Mouse (Mus musculus) forebrain, embryonic 16.5 days (tissue): Measurements from ENCODE around the gene Olfr523. TPM values are rescaled to one million over a fixed set of nuclear protein-coding genes. Genes with fewer than 3 reads are reported as not detected.

Experiments used
- ATAC-seq: fragments of 200-750 bp; cut with Nextera tagmentation; 2 replicates; pipeline ENCODE4 v1.8.0; 2017; ENCODE audit warnings: mild to moderate bottlenecking, moderate library complexity
- H3K27ac ChIP-seq: fragments of 300-500 bp; sonication (generic); 2 replicates; pipeline ENCODE4 v1.5.1; 2014; ENCODE audit warnings: low read length, control low read depth
- H3K27me3 ChIP-seq: fragments of 300-500 bp; sonication (generic); replicated peaks from 2 replicates; pipeline ENCODE4 v1.6.1; 2014; ENCODE audit warnings: low read length; ENCODE audit not compliant: control insufficient read depth, insufficient read depth
- H3K36me3 ChIP-seq: fragments of 300-500 bp; sonication (generic); 2 replicates; pipeline ENCODE4 v1.6.1; 2014; ENCODE audit not compliant: control insufficient read depth, insufficient read depth
- H3K4me1 ChIP-seq: fragments of 300-500 bp; sonication (generic); replicated peaks from 2 replicates; pipeline ENCODE4 v1.6.1; 2014; ENCODE audit warnings: low read length; ENCODE audit not compliant: control insufficient read depth, insufficient read depth
- H3K4me2 ChIP-seq: fragments of 300-500 bp; sonication (generic); 2 replicates; pipeline ENCODE4 v1.6.1; 2014; ENCODE audit warnings: mild to moderate bottlenecking, low read length, control low read depth
- H3K4me3 ChIP-seq: fragments of 300-500 bp; sonication (generic); replicated peaks from 2 replicates; pipeline ENCODE4 v1.5.1; 2014; ENCODE audit warnings: mild to moderate bottlenecking, low read length, control low read depth
- H3K9ac ChIP-seq: fragments of 300-500 bp; sonication (generic); replicated peaks from 2 replicates; pipeline ENCODE4 v1.6.1; 2014; ENCODE audit warnings: low read depth, low read length, control low read depth
- H3K9me3 ChIP-seq: fragments of 300-500 bp; sonication (generic); 2 replicates; pipeline ENCODE4 v1.6.1; 2016; ENCODE audit warnings: low read length; ENCODE audit not compliant: control insufficient read depth
- WGBS: fragments of 180-500 bp; shearing (Covaris S2); extraction: QIAGEN DNeasy Blood & Tissue Kit; methylation state at CpG from one replicate; pipeline ENCODE4 v1.1.7; 2014; 5-methylcytosine and 5-hydroxymethylcytosine counted together
- polyA plus RNA-seq: library from polyadenylated mRNA; unstranded; fragments of >200 nt; fragmentation: Nextera tagmentation; extraction: Ambion mirVana; gene quantifications from 2 replicates; pipeline ENCODE4 v1.2.1, GENCODE M21; 2015

Olfr523 gene
- polyA plus RNA-seq, 1 experiment from 2014 or later, result not detected

DNA sequence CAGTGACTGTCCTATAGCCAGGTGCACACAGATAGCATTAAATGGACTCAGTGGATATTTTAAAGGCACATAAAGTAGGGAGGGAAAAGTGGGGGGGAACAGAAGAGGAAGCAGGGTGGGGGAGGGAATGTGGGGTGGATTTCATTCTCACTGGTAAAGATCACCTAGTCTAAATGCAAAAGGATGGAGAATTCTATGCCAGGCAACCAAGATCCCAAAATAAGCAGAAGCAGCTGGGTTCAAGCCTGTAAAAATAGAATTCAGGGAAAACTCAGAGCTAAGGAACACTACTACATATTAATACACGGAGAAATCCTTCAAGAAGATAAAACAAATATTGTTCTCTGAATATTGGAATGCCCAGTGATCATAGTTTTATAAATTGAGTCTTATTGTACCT is 5.1 kb upstream of the Olfr523 start:
- Histone ChIP-seq H3K4me2 (no peak overlapping the region), H3K9me3 (0 out of 2 replicates have a peak, but pooled peaks cover 3% of the 10 kb centered on the region), H3K36me3 (no peaks in the 10 kb centered on the region), H3K4me3 (no peak overlapping the region), H3K27me3 (no peaks in the 10 kb centered on the region), H3K9ac (no peak overlapping the region), H3K27ac (no peak overlapping the region), H3K4me1 (no peaks in the 10 kb centered on the region)
- WGBS, result 50% methylated on average over 1 of the region's 1 CpGs
- ATAC-seq, result no peak

DNA sequence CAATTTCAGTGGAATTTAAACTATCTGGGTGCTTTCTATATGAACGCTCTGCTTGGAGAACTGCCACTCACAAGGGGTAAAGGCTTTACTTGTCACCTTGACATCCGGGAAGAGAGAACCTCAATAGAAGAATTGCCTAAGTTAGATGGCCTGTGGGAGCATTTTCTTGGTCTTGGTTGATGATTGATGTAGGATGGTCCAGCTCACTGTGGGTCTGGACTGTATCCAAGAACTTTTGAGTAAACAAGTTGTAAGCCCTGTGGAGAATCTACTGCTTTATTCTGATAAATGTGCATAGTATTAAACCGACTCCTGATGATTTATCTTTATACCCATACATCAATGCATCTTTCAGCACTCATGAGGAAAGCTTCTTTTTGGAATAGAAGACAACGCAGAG is 3.6 kb upstream of the Olfr523 start:
- no peak overlapping the region for H3K4me3 ChIP-seq
- no peak overlapping the region for H3K4me2 ChIP-seq
- no peak overlapping the region for H3K27ac ChIP-seq
- ATAC-seq, result no peak
- H3K27me3 ChIP-seq, result no peaks in the 10 kb centered on the region
- H3K4me1 ChIP-seq, result no peaks in the 10 kb centered on the region
- H3K36me3 ChIP-seq, result no peaks in the 10 kb centered on the region
- 91% methylated on average over 4 of the region's 4 CpGs for WGBS
- no peak overlapping the region for H3K9ac ChIP-seq
- 0 out of 2 replicates have a peak, but pooled peaks cover 3% of the 10 kb centered on the region for H3K9me3 ChIP-seq

DNA sequence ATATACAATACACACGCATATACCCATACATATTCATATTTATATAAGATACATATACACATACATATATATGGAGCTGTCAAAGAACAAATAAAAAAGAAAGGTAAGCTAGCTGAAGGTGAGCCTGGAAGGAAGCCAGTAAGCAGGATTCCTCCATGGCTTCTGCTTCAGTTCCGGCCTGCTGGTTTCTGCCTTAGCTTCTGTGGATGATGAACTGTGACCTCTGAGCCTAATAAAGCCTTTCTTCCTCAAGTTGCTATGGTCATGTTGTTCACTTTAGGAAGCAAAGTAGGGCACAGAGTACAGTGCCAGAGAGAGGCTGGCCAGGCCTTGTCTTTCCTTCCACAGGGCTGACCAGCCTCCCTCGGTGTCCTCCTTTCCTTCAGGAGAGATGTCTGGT is 2.2 kb upstream of the Olfr523 start:
- ATAC-seq, result no peak
- WGBS, result 95% methylated on average over 3 of the region's 3 CpGs

DNA sequence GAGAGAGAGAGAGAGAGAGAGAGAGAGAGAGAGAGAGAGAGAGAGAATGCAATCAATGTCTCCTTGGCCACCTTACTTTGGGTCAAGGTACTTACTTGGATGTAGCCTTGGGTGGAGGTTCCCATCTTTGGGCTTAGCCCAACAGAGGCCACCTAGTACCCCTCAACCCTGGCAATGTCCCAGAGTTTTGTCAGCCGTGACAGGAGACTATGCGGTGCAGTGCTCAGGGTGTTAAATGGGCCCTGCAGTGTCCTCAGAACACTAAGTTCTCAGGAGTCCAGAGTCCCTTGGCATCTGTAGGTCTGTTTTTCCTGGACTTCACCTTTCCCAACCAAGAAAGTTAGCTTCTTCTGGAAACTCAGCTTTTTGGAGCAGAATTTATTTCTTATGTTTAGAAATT is 6.2 kb downstream of the Olfr523 start:
- H3K4me3 ChIP-seq, result no peak overlapping the region
- H3K9ac ChIP-seq, result no peak overlapping the region
- 89% methylated on average over 2 of the region's 2 CpGs for WGBS
- no peaks in the 10 kb centered on the region for H3K4me1 ChIP-seq
- H3K27ac ChIP-seq, result no peak overlapping the region
- ATAC-seq, result no peak
- no peaks in the 10 kb centered on the region for H3K36me3 ChIP-seq
- H3K9me3 ChIP-seq, result no peaks in the 10 kb centered on the region
- no peaks in the 10 kb centered on the region for H3K27me3 ChIP-seq
- no peak overlapping the region for H3K4me2 ChIP-seq

More for the DNA sequence above, 2.2 kb upstream of the Olfr523 start:
- H3K9me3 ChIP-seq, result 0 out of 2 replicates have a peak, but pooled peaks cover 3% of the 10 kb centered on the region
- H3K9ac ChIP-seq, result no peak overlapping the region
- no peak overlapping the region for H3K4me2 ChIP-seq
- H3K27me3 ChIP-seq, result no peaks in the 10 kb centered on the region
- no peak overlapping the region for H3K4me3 ChIP-seq
- H3K27ac ChIP-seq, result no peak overlapping the region
- H3K4me1 ChIP-seq, result no peaks in the 10 kb centered on the region
- no peaks in the 10 kb centered on the region for H3K36me3 ChIP-seq

DNA sequence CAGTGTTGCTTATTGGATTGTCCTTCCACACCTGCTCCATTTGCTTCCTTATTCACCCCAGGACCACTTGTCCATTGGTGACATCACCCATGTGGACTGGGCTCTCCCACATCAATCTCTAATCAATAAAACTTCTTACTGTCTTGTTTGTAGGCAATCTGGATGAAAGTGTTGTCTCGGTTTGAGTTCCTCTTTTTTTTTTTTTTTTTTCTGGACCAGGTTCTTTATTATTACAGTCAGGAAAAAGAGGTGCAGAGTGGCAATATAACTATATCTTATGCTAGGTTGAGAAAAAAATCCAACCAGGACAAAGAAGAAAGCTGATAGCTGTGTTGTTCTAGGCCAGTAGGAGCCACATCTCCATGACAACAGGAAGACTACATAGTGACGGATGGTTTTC is 7.7 kb downstream of the Olfr523 start:
- 83% methylated on average over 2 of the region's 2 CpGs for WGBS
- ATAC-seq, result no peak
- Histone ChIP-seq H3K9ac (no peak overlapping the region), H3K36me3 (no peaks in the 10 kb centered on the region), H3K27me3 (no peaks in the 10 kb centered on the region), H3K4me3 (no peak overlapping the region), H3K4me2 (no peak overlapping the region), H3K4me1 (no peaks in the 10 kb centered on the region), H3K9me3 (no peaks in the 10 kb centered on the region), H3K27ac (no peak overlapping the region)

DNA sequence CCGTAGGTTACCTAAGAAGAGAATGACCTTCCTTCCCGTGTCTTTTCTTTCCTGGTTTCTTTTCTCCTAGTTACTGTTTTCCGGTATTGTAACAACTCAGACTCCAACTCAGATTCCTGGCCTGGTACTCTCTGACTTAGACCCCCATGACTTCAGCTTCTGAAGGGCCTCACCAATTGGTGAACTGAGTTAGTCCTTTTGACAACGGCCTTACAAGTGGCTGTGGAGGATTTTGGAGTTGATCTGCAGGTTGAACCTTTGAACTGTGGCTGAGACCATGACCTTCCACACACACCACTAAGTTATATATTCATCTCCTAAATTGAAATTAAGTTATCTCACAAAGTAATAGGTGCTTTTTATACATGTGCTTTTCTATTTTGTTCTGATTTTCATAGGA is 11.2 kb downstream of the Olfr523 start:
- WGBS, result 88% methylated on average over 4 of the region's 4 CpGs
- H3K9ac ChIP-seq, result no peak overlapping the region
- ATAC-seq, result no peak
- H3K9me3 ChIP-seq, result no peaks in the 10 kb centered on the region
- no peaks in the 10 kb centered on the region for H3K36me3 ChIP-seq
- no peaks in the 10 kb centered on the region for H3K4me1 ChIP-seq
- H3K27ac ChIP-seq, result no peak overlapping the region
- no peak overlapping the region for H3K4me3 ChIP-seq
- H3K4me2 ChIP-seq, result no peak overlapping the region
- H3K27me3 ChIP-seq, result no peaks in the 10 kb centered on the region

DNA sequence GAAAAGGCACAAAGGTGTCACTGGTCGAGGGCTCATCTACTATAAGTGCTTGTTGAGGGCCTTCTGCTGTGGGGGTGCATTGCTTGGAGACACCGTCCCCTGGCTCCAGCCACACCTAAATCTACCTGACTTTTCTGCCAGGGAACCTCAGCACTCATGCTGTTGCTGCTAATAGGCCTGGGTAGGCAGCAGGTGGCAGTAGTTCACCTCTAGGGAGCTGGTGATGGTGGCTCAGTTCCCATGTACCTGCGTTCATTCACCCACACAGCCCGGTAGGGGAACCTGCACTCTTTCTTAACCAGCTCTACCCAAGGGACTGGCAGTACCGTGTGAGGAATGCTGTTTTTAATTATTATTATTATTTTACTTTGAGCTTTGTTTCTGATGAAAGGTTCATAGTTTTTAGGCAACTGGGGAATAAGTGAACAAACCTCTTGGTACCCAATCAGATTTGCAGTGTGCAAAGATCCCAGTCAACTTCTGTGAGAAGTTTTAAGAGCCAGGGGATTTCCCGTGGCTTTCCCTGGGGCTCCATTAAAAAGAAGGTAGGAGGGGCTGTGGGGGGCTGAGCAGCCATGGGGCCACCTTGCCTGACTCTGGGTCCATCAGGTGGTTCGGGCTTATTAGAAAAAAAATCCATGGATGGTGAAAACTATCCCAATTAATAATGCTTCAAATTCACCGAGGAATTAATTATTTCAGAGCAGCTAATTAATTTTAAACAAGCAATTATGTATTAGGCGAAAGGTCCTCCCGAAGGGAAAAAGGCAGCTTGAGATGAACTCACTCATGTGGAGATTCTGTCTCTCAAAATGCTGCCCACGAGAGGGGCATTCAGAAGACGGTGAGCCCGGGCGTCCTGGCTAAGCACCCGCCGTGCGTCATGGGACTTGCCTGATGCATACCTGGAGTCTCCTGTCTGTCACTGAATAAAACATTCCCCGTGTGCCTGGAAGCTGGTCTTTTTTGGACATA is 13.9 kb downstream of the Olfr523 start:
- 40% methylated on average over 18 of the region's 18 CpGs for WGBS
- no peaks in the 10 kb centered on the region for H3K4me1 ChIP-seq
- no peaks in the 10 kb centered on the region for H3K36me3 ChIP-seq
- H3K27me3 ChIP-seq, result no peaks in the 10 kb centered on the region
- no peak overlapping the region for H3K27ac ChIP-seq
- no peak for ATAC-seq
- no peaks in the 10 kb centered on the region for H3K9me3 ChIP-seq
- H3K4me3 ChIP-seq, result no peak overlapping the region
- H3K4me2 ChIP-seq, result no peak overlapping the region
- no peak overlapping the region for H3K9ac ChIP-seq

DNA sequence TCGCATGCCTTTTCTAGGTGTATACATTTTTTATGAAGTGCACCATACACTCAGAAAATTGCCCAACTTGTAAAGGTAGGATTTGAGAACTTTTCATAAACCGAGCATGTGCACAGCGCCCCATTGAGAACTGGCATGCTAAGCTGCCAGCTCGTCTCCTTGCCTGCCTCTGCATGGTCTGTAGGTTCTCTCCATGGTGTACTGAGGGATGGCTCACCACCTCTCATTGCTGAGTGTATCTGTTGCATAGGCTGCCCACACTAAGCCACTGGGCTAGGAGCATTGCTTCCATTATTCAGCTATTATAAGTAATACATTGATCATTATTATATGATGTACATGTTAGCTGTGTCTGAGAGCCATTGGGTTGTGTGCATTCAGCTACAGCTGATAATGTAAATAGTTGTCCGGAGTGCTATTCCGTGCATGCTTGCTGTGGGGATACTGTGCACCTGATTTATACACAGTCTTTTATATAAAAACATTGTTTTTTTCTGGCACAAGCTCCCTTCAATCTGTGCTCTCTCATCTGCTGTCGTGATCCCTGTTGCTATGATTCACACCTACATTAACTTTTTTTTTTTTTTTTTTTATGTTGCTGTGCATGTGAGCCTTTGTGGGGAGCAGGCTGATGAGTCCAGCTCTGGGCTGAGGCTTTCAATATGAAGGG is 14.8 kb downstream of the Olfr523 start:
- ATAC-seq, result no peak
- Histone ChIP-seq H3K9ac (no peak overlapping the region), H3K4me1 (no peaks in the 10 kb centered on the region), H3K27me3 (no peaks in the 10 kb centered on the region), H3K4me2 (no peak overlapping the region), H3K36me3 (no peaks in the 10 kb centered on the region), H3K27ac (no peak overlapping the region), H3K9me3 (no peaks in the 10 kb centered on the region), H3K4me3 (no peak overlapping the region)
- 81% methylated on average over 7 of the region's 7 CpGs for WGBS

DNA sequence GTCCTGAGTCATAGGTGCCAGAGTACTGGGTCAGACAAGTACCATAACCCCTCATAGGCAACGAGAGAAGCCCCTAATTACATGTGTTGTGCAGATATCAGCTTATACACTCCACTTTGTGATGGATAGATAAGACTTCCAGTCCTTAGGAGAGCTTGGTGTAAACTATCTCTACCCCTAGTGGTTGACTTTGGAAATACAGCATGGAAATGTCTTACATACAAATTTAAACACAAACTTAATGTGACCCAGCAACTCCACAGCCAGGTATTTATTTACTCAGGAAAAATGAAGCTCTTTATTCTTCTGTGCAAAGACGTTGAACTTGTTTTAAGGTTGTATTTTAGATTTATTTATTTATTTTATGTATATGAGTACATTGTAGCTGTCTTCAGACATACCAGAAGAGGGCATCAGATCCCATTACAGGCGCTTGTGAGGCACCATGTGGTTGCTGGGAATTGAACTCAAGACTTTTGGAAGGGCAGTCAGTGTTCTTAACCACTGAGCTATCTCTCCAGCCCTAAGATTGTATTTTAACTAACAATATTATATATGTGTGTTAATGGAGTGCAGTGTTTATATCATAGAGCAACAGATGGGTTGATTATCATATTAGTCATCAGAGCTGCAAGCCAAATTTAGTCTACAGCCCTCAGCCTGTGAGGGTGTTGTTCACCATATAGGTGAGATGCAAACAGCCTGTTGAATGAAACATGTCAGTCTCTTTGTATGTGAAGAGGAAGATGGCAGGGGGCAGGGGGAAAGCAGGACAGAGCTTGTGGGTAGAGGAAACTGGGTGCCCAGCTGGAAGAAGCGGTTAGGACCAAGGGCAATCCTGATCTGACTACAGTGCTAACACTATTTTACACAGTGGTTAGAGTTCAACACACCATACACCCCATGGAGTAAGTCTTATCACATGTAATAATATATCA is 15.6 kb downstream of the Olfr523 start:
- 61% methylated on average over 4 of the region's 4 CpGs for WGBS
- H3K9me3 ChIP-seq, result no peaks in the 10 kb centered on the region
- no peak overlapping the region for H3K9ac ChIP-seq
- no peak overlapping the region for H3K27ac ChIP-seq
- no peak for ATAC-seq
- no peaks in the 10 kb centered on the region for H3K36me3 ChIP-seq
- no peak overlapping the region for H3K4me3 ChIP-seq
- H3K27me3 ChIP-seq, result no peaks in the 10 kb centered on the region
- no peak overlapping the region for H3K4me2 ChIP-seq
- H3K4me1 ChIP-seq, result no peaks in the 10 kb centered on the region
